ENCODE assay signal across 8 mouse cellular contexts in the genomic region with DNA sequence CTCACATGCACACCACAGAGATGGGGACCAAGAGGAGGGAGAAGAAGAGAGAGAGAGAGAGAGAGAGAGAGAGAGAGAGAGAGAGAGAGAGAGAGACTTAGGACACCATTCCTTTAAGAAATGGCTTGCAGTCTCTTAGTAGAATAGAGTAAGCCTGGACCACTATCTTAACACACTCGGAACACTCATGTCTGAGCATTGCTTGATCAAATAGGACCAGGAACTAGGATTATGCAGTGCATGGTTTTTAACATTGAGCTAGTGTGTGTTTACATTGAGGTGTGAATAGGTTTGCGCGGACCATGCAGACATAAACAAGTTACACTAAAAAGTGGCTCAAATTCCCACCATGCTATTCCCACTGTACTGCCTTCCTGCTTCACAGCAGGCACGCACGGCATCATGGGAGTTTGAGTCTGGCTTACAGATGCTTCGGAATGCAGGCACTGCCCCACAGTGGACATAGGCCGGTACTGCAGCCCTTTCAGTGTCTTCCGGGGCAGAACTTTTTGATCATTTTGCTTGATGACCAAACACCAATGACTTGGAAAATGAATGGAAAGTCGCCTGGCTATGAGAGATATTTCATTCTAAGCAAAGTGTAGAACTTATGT.
DNase-seq lines count a peak whose midpoint lies in the region; ATAC-seq and TF ChIP-seq lines count a peak whose summit lies in the region.

No protein-coding gene starts in this region.

- 32% methylated on average over 9 of the region's 9 CpGs for WGBS in embryonic facial prominence, embryonic 14.5 days
- 28% methylated on average over 9 of the region's 9 CpGs for WGBS in heart, embryonic 13.5 days
- 24% methylated on average over 9 of the region's 9 CpGs for WGBS in liver, embryonic 14.5 days (ENCODE audit: insufficient replicate concordance)
- 27% methylated on average over 9 of the region's 9 CpGs for WGBS in neural tube, embryonic 12.5 days

- no peak overlapping the region for H3K4me2 ChIP-seq in embryonic facial prominence, embryonic 14.5 days (ENCODE audit: low read depth, low read length)
- 0 out of 2 replicates have a peak overlapping the region, but pooled peaks have one; percentile 20 for H3K4me2 ChIP-seq in heart, embryonic 13.5 days
- no peak overlapping the region for H3K4me2 ChIP-seq in liver, embryonic 14.5 days (ENCODE audit: low read depth)
- H3K4me2 ChIP-seq in neural tube, embryonic 12.5 days (replicated peaks): no peak overlapping the region

- DNase-seq in 416B (ENCODE audit: low read depth): peak; percentile 90
- peak; percentile 40 to 67 for DNase-seq in adrenal gland, postnatal 4 days (ENCODE audit: low spot score in 2 of 2)
- DNase-seq in embryonic facial prominence, embryonic 14.5 days (ENCODE audit: low spot score): peak; percentile 89
- peak; percentile 86 for DNase-seq in kidney, postnatal 25 days
- DNase-seq in liver, embryonic 14.5 days (ENCODE audit: low read depth in 3 of 3, low spot score in 3 of 3): peak; percentile 30 to 44 (median 33)
- DNase-seq in telencephalon, adult 2 months (ENCODE audit: low read depth, low spot score): peak; percentile 70

- H3K9me3 ChIP-seq in embryonic facial prominence, embryonic 14.5 days (ENCODE audit: control insufficient read depth, low read length): no peaks in the 10 kb centered on the region
- no peaks in the 10 kb centered on the region for H3K9me3 ChIP-seq in heart, embryonic 13.5 days
- H3K9me3 ChIP-seq in liver, embryonic 14.5 days (ENCODE audit: control insufficient read depth, low read length): no peaks in the 10 kb centered on the region
- no peaks in the 10 kb centered on the region for H3K9me3 ChIP-seq in neural tube, embryonic 12.5 days

- no peaks in the 10 kb centered on the region for H3K36me3 ChIP-seq in embryonic facial prominence, embryonic 14.5 days (ENCODE audit: control insufficient read depth, insufficient read depth, low read length)
- no peaks in the 10 kb centered on the region for H3K36me3 ChIP-seq in heart, embryonic 13.5 days
- no peaks in the 10 kb centered on the region for H3K36me3 ChIP-seq in liver, embryonic 14.5 days (replicated peaks; ENCODE audit: control insufficient read depth, insufficient read depth, low read depth)
- no peaks in the 10 kb centered on the region for H3K36me3 ChIP-seq in neural tube, embryonic 12.5 days

- no peaks in the 10 kb centered on the region for H3K27me3 ChIP-seq in embryonic facial prominence, embryonic 14.5 days (replicated peaks; ENCODE audit: control insufficient read depth, insufficient read depth, low read length)
- H3K27me3 ChIP-seq in heart, embryonic 13.5 days (replicated peaks): peaks cover 6% of the 10 kb centered on the region; the same call in 1 of the 2 replicates
- H3K27me3 ChIP-seq in liver, embryonic 14.5 days (ENCODE audit: control insufficient read depth, insufficient read depth, low read length): no peaks in the 10 kb centered on the region
- H3K27me3 ChIP-seq in neural tube, embryonic 12.5 days (replicated peaks): no peaks in the 10 kb centered on the region

- TF ChIP-seq CTCF in liver, embryonic 14.5 days (IDR thresholded peaks at IDR 0.05; ENCODE audit: low read depth): peak; percentile 93

- H3K9ac ChIP-seq in embryonic facial prominence, embryonic 14.5 days (ENCODE audit: low read depth, low read length): no peak overlapping the region
- H3K9ac ChIP-seq in heart, embryonic 13.5 days: no peak overlapping the region
- H3K9ac ChIP-seq in liver, embryonic 14.5 days (replicated peaks): no peak overlapping the region
- no peak overlapping the region for H3K9ac ChIP-seq in neural tube, embryonic 12.5 days

- peak; percentile 74; the same call in 1 of the 2 replicates for ATAC-seq in embryonic facial prominence, embryonic 14.5 days (ENCODE audit: low read depth)
- ATAC-seq in heart, embryonic 13.5 days (ENCODE audit: extremely low read depth, insufficient number of reproducible peaks, low FRiP score, low TSS enrichment): no peak
- ATAC-seq in liver, embryonic 14.5 days (ENCODE audit: insufficient read depth): peak; percentile 51; the same call in 1 of the 2 replicates
- peak; percentile 81 for ATAC-seq in neural tube, embryonic 12.5 days (ENCODE audit: low FRiP score, low read depth)

- no peak overlapping the region for H3K27ac ChIP-seq in embryonic facial prominence, embryonic 14.5 days (replicated peaks; ENCODE audit: low read depth, low read length)
- H3K27ac ChIP-seq in heart, embryonic 13.5 days (replicated peaks): no peak overlapping the region
- H3K27ac ChIP-seq in liver, embryonic 14.5 days: no peak overlapping the region
- H3K27ac ChIP-seq in neural tube, embryonic 12.5 days: no peak overlapping the region

- no peak for TF ChIP-seq EP300 in liver, embryonic 14.5 days (IDR thresholded peaks at IDR 0.05; ENCODE audit: low read depth)

- H3K4me1 ChIP-seq in embryonic facial prominence, embryonic 14.5 days (ENCODE audit: control insufficient read depth, insufficient read depth, low read length): no peaks in the 10 kb centered on the region
- no peaks in the 10 kb centered on the region for H3K4me1 ChIP-seq in heart, embryonic 13.5 days
- no peaks in the 10 kb centered on the region for H3K4me1 ChIP-seq in liver, embryonic 14.5 days (replicated peaks; ENCODE audit: control insufficient read depth in 2 of 2, insufficient read depth in 2 of 2, low read length in 1 of 2)
- no peaks in the 10 kb centered on the region for H3K4me1 ChIP-seq in neural tube, embryonic 12.5 days

- H3K4me3 ChIP-seq in embryonic facial prominence, embryonic 14.5 days (ENCODE audit: low read depth, low read length): no peak overlapping the region
- H3K4me3 ChIP-seq in heart, embryonic 13.5 days: no peak overlapping the region
- H3K4me3 ChIP-seq in liver, embryonic 14.5 days (ENCODE audit: insufficient read depth in 1 of 2, low read depth in 2 of 2, low read length in 2 of 2): no peak overlapping the region
- no peak overlapping the region for H3K4me3 ChIP-seq in neural tube, embryonic 12.5 days

Comparison
In these comparisons a context has a peak if more than half of its experiments do, and no peak if none do; other contexts are left out.
1. DNase-seq: peak in every context shown above with its lines; median percentile 90 in 416B; 89 in embryonic facial prominence, embryonic 14.5 days; 86 in kidney, postnatal 25 days; 70 in telencephalon, adult 2 months; 54 in adrenal gland, postnatal 4 days; 33 in liver, embryonic 14.5 days.